Mouse (Mus musculus): ENCODE results near the gene Pde4d.

DNA sequence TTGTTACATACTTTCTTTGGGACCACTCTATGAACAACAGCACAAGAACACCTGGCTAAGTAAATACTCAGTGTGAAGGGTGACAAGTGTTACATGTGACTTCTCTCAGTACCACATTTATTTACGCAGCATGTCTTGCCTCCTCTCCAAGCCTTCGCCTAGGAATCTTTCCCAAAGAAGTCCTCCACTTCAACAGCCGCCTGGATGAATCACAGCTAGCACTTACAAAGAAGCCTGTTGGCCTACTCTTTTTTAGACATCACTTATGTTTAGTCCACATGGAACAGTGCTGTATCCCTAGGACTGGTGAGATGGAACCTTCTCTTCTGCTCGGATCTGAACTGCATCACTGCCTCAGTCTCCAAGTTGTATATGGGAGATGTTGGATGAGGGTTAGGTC lies 741.4 kb downstream of the Pde4d start:
- TF ChIP-seq POLR2A (IDR thresholded peaks at IDR 0.05; ENCODE audit: insufficient read depth, low read depth, low read length) (no peak), CTCF (IDR thresholded peaks at IDR 0.05; ENCODE audit: insufficient read depth, low read depth, low read length) (no peak)
